Mouse (Mus musculus) olfactory bulb, adult 2 months (tissue): ENCODE results near the gene Clec2i. TPM values are rescaled to one million over a fixed set of nuclear protein-coding genes. Genes with fewer than 3 reads are reported as not detected.

Experiments used
- H3K27ac ChIP-seq: fragments of 200-500 bp; 2 replicates; pipeline ENCODE4 v1.5.1; 2012; ENCODE audit warnings: low read depth, low read length; ENCODE audit not compliant: insufficient read depth
- H3K4me1 ChIP-seq: fragments of 200-500 bp; 2 replicates; pipeline ENCODE4 v1.6.1; 2012; ENCODE audit warnings: low read length; ENCODE audit not compliant: control insufficient read depth, insufficient read depth
- H3K4me3 ChIP-seq: fragments of 200-500 bp; 2 replicates; pipeline ENCODE4 v1.5.1; 2012; ENCODE audit warnings: mild to moderate bottlenecking, low read depth, low read length, moderate library complexity; ENCODE audit not compliant: insufficient read depth
- CTCF ChIP-seq: fragments of 200-500 bp; IDR thresholded peaks from 2 replicates; pipeline ENCODE4 v1.5.1; 2012; ENCODE audit warnings: low read depth, mild to moderate bottlenecking, low read length, moderate library complexity; ENCODE audit not compliant: insufficient read depth
- POLR2A ChIP-seq: fragments of 200-500 bp; IDR thresholded peaks from 2 replicates; pipeline ENCODE4 v1.6.1; 2012; ENCODE audit warnings: mild to moderate bottlenecking, low read depth, low read length, moderate library complexity; ENCODE audit not compliant: insufficient read depth
- WGBS: fragments of 180-500 bp; shearing (Covaris S2); methylation state at CpG from one replicate; pipeline ENCODE4 v1.1.7; 2018; 5-methylcytosine and 5-hydroxymethylcytosine counted together
- polyA plus RNA-seq: library from polyadenylated mRNA; stranded (reverse); fragments of >200 nt; gene quantifications from 2 replicates; pipeline ENCODE4 v1.2.4, GENCODE M21; 2012; ENCODE audit warnings: low replicate concordance; ENCODE audit not compliant: missing spikeins, insufficient read depth, insufficient read length

Clec2i gene
- polyA plus RNA-seq, 1 experiment = not detected

DNA sequence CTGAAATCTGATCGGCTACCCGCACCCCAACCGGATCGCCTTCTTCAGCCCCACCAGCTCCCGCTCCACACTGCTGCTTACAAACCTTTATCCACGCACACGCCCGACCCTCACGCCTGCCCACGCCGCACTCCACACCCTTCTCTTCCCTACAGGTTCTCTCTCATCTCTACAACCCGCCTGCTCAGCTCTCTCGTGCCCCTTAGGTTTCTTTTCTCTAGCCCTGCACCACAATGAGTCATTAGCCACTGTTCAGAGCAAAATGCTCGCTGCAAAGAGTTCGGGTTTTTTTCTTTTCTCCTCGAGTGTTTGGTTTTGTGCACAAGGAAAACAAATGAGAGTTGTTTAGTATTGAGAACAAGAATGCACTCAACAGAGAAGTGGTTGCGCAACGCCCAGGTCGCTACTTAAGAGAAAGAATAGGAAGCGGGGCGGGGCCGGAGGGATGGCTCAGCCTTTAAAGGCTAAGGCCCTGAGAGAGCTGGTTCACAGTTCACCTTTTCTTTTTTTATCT lies 43.9 kb upstream of the Clec2i start:
- Histone ChIP-seq H3K27ac (peak overlapping the region; percentile 85), H3K4me1 (peaks cover 8% of the 10 kb centered on the region), H3K4me3 (peak overlapping the region; percentile 85)
- no peak for TF ChIP-seq POLR2A
- no peak for TF ChIP-seq CTCF
- under 1% methylated on average over 22 of the region's 22 CpGs for WGBS

DNA sequence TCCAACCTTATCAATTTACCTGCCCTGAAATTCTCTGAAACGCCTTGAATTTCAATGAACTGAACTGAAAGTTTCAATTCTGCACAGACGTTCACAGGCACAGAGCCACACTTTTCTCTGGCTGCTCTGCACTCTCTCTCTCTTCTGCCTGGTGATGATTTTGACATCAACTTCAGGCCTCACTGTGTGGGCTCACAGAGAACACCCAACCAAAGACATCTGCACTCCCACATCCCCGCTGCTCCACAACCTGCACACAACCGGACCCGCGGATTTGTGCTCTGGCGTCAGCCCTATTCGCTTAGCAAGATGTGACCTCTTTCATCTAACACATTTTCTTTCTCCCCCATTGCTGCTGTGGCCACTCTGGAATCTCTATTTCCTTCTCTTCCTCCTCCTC lies 43.3 kb upstream of the Clec2i start:
- 11% methylated on average over 8 of the region's 8 CpGs for WGBS
- H3K4me3 ChIP-seq = peak overlapping the region; percentile 34; the same call in 1 of the 2 replicates
- H3K27ac ChIP-seq = no peak overlapping the region; the same call in 1 of the 2 replicates
- TF ChIP-seq POLR2A (no peak), CTCF (no peak)
- H3K4me1 ChIP-seq = peaks cover 8% of the 10 kb centered on the region

DNA sequence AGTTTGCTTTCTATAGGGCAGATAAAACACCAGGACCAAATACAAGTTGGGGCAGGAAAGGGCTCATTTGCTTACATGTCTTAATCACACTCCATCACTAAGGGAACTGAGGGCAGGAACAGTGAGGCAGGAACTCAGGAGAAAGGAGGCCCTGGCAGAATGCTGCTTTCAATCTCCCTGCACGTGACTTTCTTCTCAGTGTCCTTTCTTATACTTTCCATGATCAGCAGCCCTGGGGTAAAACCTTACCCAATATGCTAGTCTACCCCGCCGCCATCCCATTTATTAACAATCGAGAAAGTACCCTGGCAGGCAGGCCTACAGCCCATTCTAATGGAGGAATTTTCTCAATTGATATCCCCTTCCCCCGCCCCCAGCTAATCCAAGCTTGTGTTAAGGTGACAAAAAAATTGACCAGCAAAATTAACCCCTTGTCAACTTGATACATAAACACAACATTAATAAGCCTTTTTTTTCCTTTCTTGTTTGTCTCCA lies 42.8 kb upstream of the Clec2i start:
- Histone ChIP-seq H3K4me1 (peaks cover 8% of the 10 kb centered on the region), H3K27ac (no peak overlapping the region), H3K4me3 (no peak overlapping the region)
- no peak for TF ChIP-seq CTCF
- TF ChIP-seq POLR2A = no peak
- WGBS = 74% methylated on average over 5 of the region's 5 CpGs

DNA sequence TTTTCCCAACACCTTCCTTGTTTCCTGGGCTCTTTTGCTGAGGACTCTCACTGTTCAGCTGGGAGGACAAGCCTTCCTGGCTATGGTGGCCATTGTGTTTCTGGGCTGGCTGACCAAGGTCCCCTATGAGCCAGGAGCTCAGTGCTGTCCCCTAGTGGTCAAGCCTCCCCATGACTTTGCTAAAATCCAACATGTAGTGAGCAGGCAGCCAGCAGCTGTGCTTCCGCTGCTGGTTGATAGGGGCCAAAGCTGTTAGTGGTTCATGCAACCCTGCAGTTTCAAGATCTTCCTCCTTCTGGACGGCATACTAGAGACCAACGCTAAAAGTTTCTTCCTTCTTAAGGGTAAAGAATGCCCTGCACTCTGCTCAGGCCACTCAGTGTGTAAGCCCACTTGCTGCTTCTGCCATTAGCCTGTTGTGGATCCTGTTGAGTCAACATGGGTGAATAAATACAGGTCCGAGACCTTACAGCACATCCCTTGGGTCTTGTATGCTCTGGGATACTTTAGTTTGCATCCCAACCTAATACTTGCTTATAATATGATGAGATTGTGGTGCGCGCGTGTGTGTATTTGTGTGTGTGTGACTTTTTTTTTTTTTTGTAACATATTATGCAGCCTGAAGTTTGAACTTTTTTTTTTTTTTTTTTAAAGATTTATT lies 41.9 kb upstream of the Clec2i start:
- Histone ChIP-seq H3K27ac (no peak overlapping the region), H3K4me1 (peaks cover 8% of the 10 kb centered on the region)
- WGBS = 29% methylated on average over 7 of the region's 7 CpGs

DNA sequence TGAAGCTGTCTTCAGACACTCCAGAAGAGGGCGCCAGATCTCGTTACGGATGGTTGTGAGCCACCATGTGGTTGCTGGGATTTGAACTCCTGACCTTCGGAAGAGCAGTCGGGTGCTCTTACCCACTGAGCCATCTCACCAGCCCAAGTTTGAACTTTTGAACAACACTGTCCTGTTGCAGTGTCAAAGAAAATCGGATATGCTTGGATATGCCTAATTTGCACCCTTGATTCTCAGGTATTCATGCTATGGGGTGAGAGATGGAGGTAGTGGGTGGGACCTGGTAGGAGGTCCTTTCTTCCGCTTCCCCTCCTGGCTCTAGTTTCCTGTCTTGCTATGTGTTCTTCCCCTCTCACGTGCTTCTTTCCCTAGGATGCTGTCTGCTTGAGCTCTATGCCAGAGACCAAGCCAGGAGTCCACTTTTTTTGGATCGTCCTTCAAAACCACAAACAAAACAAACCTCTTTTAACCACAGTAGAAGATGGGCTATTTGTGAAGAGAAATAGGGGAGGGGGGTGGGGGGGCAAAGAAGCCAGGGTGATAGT lies 41.3 kb upstream of the Clec2i start:
- 49% methylated on average over 9 of the region's 9 CpGs for WGBS
- Histone ChIP-seq H3K4me3 (no peak overlapping the region), H3K27ac (no peak overlapping the region), H3K4me1 (peaks cover 8% of the 10 kb centered on the region)
- no peak for TF ChIP-seq POLR2A

More for the DNA sequence above, 41.9 kb upstream of the Clec2i start:
- TF ChIP-seq POLR2A = no peak
- TF ChIP-seq CTCF = peak; percentile 79
- no peak overlapping the region for H3K4me3 ChIP-seq

DNA sequence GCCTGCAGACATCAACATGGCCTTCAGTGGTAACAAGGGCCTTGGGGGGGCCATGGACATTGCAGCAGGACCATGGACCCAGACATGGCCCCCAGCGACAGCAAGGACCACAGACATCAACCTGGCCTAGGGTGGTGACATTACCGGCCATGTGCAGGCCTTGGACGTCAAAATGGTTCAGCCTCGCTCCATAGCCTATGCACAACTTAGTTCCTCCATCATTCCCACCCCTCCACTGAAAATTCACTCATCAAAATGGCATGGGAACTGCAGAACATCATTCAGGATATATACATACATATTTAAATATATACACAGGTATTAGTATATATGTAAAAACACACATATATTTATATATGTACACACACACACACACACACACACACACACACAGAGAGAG lies 40.0 kb upstream of the Clec2i start:
- Histone ChIP-seq H3K4me1 (peaks cover 8% of the 10 kb centered on the region), H3K27ac (no peak overlapping the region), H3K4me3 (no peak overlapping the region)
- TF ChIP-seq POLR2A (no peak), CTCF (no peak)
- 94% methylated on average over 4 of the region's 4 CpGs for WGBS

DNA sequence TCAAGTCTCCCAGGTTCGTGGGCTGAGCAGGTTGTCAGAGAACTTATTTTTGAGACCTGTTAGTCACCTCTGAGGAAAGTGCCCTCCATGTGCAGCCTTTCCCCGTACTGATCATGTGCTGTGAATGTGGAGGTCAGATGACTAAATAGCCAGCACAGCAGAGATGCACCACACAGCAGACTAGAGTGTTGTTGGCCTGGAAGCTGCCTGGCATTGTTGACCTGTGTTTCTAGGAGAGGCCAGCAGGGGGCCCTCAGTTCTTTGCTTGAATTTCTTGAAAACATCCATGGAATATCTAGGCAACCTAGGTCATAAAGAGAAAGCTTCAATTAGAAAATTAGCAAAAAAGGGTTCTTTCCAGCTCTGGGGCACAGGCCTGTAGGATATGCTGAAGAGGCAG lies 37.5 kb upstream of the Clec2i start:
- H3K4me1 ChIP-seq = peaks cover 7% of the 10 kb centered on the region
- no peak overlapping the region for H3K4me3 ChIP-seq
- TF ChIP-seq POLR2A = no peak
- TF ChIP-seq CTCF = 0 out of 2 replicates have a peak, but pooled peaks have one; percentile 10
- H3K27ac ChIP-seq = no peak overlapping the region
- 51% methylated on average over 2 of the region's 2 CpGs for WGBS

DNA sequence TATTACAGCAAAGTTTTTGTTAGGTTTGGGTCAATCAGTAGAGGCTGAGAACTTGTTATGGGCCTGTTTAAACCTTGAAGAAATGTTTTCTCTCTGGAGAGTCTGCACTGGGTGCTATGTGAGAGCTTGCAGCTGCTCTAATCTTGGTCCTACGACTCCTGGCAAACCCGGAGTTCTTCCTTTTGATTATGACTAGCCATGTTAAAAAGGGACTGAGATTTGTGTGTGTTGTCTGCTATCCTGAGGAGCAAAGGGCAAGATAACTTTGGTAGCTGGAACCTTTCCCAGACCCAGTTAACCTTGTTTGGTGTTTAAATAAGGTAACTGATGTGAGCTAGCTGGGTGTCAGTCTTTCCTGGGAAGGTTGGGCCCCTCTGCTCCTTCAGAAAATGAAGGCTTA lies 36.7 kb upstream of the Clec2i start:
- WGBS = 73% methylated on average over 2 of the region's 2 CpGs
- TF ChIP-seq POLR2A = no peak
- no peak for TF ChIP-seq CTCF
- Histone ChIP-seq H3K4me1 (peaks cover 2% of the 10 kb centered on the region; the same call in 1 of the 2 replicates), H3K4me3 (no peak overlapping the region), H3K27ac (no peak overlapping the region)

DNA sequence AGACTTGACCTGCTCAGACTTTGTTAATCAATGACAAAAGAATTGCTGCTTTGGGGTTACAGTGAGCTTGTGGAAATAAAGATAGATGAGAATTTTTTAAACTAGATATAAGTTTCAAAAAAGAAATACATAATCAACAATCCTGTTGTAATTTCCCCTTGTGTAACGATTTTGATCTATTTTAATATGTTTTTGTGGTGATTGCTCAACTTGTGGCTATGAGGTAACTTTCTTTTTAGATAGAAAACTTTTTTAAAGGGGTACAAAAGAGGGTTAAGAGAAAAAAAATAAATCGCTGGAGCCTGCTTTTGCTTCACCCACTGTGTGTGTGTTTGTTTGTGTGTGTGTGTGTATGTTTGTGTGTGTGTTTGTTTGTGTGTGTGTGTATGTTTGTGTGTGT lies 36.2 kb upstream of the Clec2i start:
- WGBS = 87% methylated on average over 2 of the region's 2 CpGs
- TF ChIP-seq POLR2A (no peak), CTCF (no peak)
- no peak overlapping the region for H3K4me3 ChIP-seq
- peaks cover 2% of the 10 kb centered on the region; the same call in 1 of the 2 replicates for H3K4me1 ChIP-seq
- H3K27ac ChIP-seq = no peak overlapping the region
